Mouse (Mus musculus) retina, postnatal 1 day (tissue): ENCODE measurements at regions not wholly inside any gene's neighbourhood (a gene's known extent, or its start where the extent isn't known, plus 50 kb on each side); places are given as distances from the start of the nearest gene placed in this dataset.
A peak's percentile ranks its signal among the peaks of the same experiment; 100 is the strongest.

Experiments
- DNase-seq: peaks from one replicate; pipeline ENCODE4 v3.0.0-alpha.2; 2012

GRCm38 (mm10) chr8:116116625-116117024 lies 388.1 kb upstream of the Dynlrb2 start:
- DNase-seq: peak; percentile 76

GRCm38 (mm10) chr8:116115811-116116372 lies 388.9 kb upstream of the Dynlrb2 start:
- DNase-seq: peak; percentile 83

GRCm38 (mm10) chr8:116114978-116115377 lies 389.8 kb upstream of the Dynlrb2 start:
- DNase-seq: peak; percentile 16

- DNase-seq: no peak
Observed at GRCm38 (mm10) chr8:116114502-116114901, 390.3 kb upstream of the Dynlrb2 start.

- no peak for DNase-seq
Observed at GRCm38 (mm10) chr8:116111168-116111567, 393.6 kb upstream of the Dynlrb2 start.

- DNase-seq: no peak
Observed at GRCm38 (mm10) chr8:116096666-116097065, 389.1 kb upstream of the Maf start.

GRCm38 (mm10) chr8:116083156-116083555 lies 375.6 kb upstream of the Maf start:
- no peak for DNase-seq

GRCm38 (mm10) chr8:116078849-116079407 lies 371.3 kb upstream of the Maf start:
- no peak for DNase-seq

- DNase-seq: no peak
Observed at GRCm38 (mm10) chr8:116071497-116071896, 363.9 kb upstream of the Maf start.

- DNase-seq: no peak
Observed at GRCm38 (mm10) chr8:116069538-116069937, 361.9 kb upstream of the Maf start.

GRCm38 (mm10) chr8:116067978-116068375 lies 360.4 kb upstream of the Maf start:
- no peak for DNase-seq

GRCm38 (mm10) chr8:116067182-116067977 lies 359.8 kb upstream of the Maf start:
- no peak for DNase-seq

- DNase-seq: no peak
Observed at GRCm38 (mm10) chr8:116065871-116066270, 358.3 kb upstream of the Maf start.

- peak; percentile 11 for DNase-seq
Observed at GRCm38 (mm10) chr8:116065327-116065726, 357.7 kb upstream of the Maf start.

- DNase-seq: no peak
Observed at GRCm38 (mm10) chr8:116064562-116064961, 357.0 kb upstream of the Maf start.

- DNase-seq: no peak
Observed at GRCm38 (mm10) chr8:116063541-116063940, 355.9 kb upstream of the Maf start.

GRCm38 (mm10) chr8:116053483-116053882 lies 345.9 kb upstream of the Maf start:
- DNase-seq: peak; percentile 98

GRCm38 (mm10) chr8:116053043-116053442 lies 345.4 kb upstream of the Maf start:
- no peak for DNase-seq

GRCm38 (mm10) chr8:116048480-116048879 lies 340.9 kb upstream of the Maf start:
- DNase-seq: no peak

- no peak for DNase-seq
Observed at GRCm38 (mm10) chr8:116046859-116047258, 339.3 kb upstream of the Maf start.

- DNase-seq: no peak
Observed at GRCm38 (mm10) chr8:116045526-116045925, 337.9 kb upstream of the Maf start.

GRCm38 (mm10) chr8:116043381-116043780 lies 335.8 kb upstream of the Maf start:
- DNase-seq: no peak

- DNase-seq: no peak
Observed at GRCm38 (mm10) chr8:116030966-116031365, 323.4 kb upstream of the Maf start.

- DNase-seq: no peak
Observed at GRCm38 (mm10) chr8:116025321-116025720, 317.7 kb upstream of the Maf start.
